Mouse (Mus musculus) midbrain, embryonic 11.5 days (tissue): ENCODE measurements at regions not wholly inside any gene's neighbourhood (a gene's known extent, or its start where the extent isn't known, plus 50 kb on each side); places are given as distances from the start of the nearest gene placed in this dataset.

Experiments used
- ATAC-seq: fragments of 200-750 bp; cut with Nextera tagmentation; 2 replicates; pipeline ENCODE4 v1.8.0; 2017; ENCODE audit warnings: moderate TSS enrichment, moderate library complexity; ENCODE audit not compliant: low FRiP score
- DNase-seq: peaks from one replicate; pipeline ENCODE4 v3.0.0; 2015; ENCODE audit warnings: low spot score; ENCODE audit errors: missing footprints
- H3K27ac ChIP-seq: fragments of 300-500 bp; sonication (generic); 2 replicates; pipeline ENCODE4 v1.5.1; 2014; ENCODE audit warnings: low read depth, low read length
- H3K27me3 ChIP-seq: fragments of 300-500 bp; sonication (generic); 2 replicates; pipeline ENCODE4 v1.6.1; 2014; ENCODE audit warnings: mild to moderate bottlenecking, low read length, moderate library complexity, mixed read lengths; ENCODE audit not compliant: control insufficient read depth, insufficient read depth
- H3K36me3 ChIP-seq: fragments of 300-500 bp; sonication (generic); 2 replicates; pipeline ENCODE4 v1.6.1; 2014; ENCODE audit warnings: mild to moderate bottlenecking, low read length, moderate library complexity, mixed read lengths; ENCODE audit not compliant: control insufficient read depth, insufficient read depth
- H3K4me1 ChIP-seq: fragments of 300-500 bp; sonication (generic); 2 replicates; pipeline ENCODE4 v1.6.1; 2014; ENCODE audit warnings: low read length; ENCODE audit not compliant: control insufficient read depth, insufficient read depth
- H3K4me2 ChIP-seq: fragments of 300-500 bp; sonication (generic); 2 replicates; pipeline ENCODE4 v1.6.1; 2014; ENCODE audit warnings: mild to moderate bottlenecking, moderate library complexity
- H3K4me3 ChIP-seq: fragments of 300-500 bp; sonication (generic); 2 replicates; pipeline ENCODE4 v1.5.1; 2014; ENCODE audit warnings: low read depth, low read length
- H3K9ac ChIP-seq: fragments of 300-500 bp; sonication (generic); 2 replicates; pipeline ENCODE4 v1.6.1; 2014; ENCODE audit warnings: low read length
- H3K9me3 ChIP-seq: fragments of 300-500 bp; sonication (generic); 2 replicates; pipeline ENCODE4 v1.6.1; 2016; ENCODE audit warnings: low read length; ENCODE audit not compliant: control insufficient read depth
- WGBS: fragments of 180-500 bp; shearing (Covaris S2); extraction: QIAGEN DNeasy Blood & Tissue Kit; methylation state at CpG from one replicate; pipeline ENCODE4 v1.1.7; 2014; 5-methylcytosine and 5-hydroxymethylcytosine counted together

- Histone ChIP-seq H3K27me3 (no peaks in the 10 kb centered on the region), H3K9me3 (no peaks in the 10 kb centered on the region), H3K4me3 (no peak overlapping the region), H3K27ac (no peak overlapping the region), H3K4me2 (no peak overlapping the region), H3K36me3 (no peaks in the 10 kb centered on the region), H3K4me1 (no peaks in the 10 kb centered on the region), H3K9ac (no peak overlapping the region)
- WGBS: 75% methylated on average over 3 of the region's 3 CpGs
- ATAC-seq (no peak), DNase-seq (no peak)
Measured at GRCm38 (mm10) chr7:65772845-65773244, 81.9 kb downstream of the Tm2d3 start.

GRCm38 (mm10) chr7:65773948-65774347 is 83.0 kb downstream of the Tm2d3 start:
- Histone ChIP-seq H3K36me3 (no peaks in the 10 kb centered on the region), H3K27ac (no peak overlapping the region), H3K4me2 (no peak overlapping the region), H3K27me3 (no peaks in the 10 kb centered on the region), H3K4me3 (no peak overlapping the region), H3K9ac (no peak overlapping the region), H3K9me3 (no peaks in the 10 kb centered on the region), H3K4me1 (no peaks in the 10 kb centered on the region)
- ATAC-seq (no peak), DNase-seq (no peak)
- whole genome bisulfite sequencing: 61% methylated on average over 2 of the region's 2 CpGs

GRCm38 (mm10) chr7:65774388-65775015 is 83.5 kb downstream of the Tm2d3 start:
- DNase-seq (no peak), ATAC-seq (no peak)
- WGBS: 96% methylated on average over 11 of the region's 11 CpGs
- H3K27me3 ChIP-seq: no peaks in the 10 kb centered on the region
- H3K9me3 ChIP-seq: no peaks in the 10 kb centered on the region
- H3K4me1 ChIP-seq: no peaks in the 10 kb centered on the region
- H3K27ac ChIP-seq: no peak overlapping the region
- no peak overlapping the region for H3K9ac ChIP-seq
- H3K4me3 ChIP-seq: no peak overlapping the region
- no peak overlapping the region for H3K4me2 ChIP-seq
- H3K36me3 ChIP-seq: no peaks in the 10 kb centered on the region

GRCm38 (mm10) chr7:65775016-65775415 is 84.0 kb downstream of the Tm2d3 start:
- Histone ChIP-seq H3K4me1 (no peaks in the 10 kb centered on the region), H3K36me3 (no peaks in the 10 kb centered on the region), H3K27ac (no peak overlapping the region), H3K4me2 (no peak overlapping the region), H3K9ac (no peak overlapping the region), H3K9me3 (no peaks in the 10 kb centered on the region), H3K4me3 (no peak overlapping the region), H3K27me3 (no peaks in the 10 kb centered on the region)
- no peak for DNase-seq
- ATAC-seq: no peak
- 90% methylated on average over 3 of the region's 3 CpGs for WGBS

GRCm38 (mm10) chr7:65779716-65780372 is 81.7 kb upstream of the Pcsk6 start:
- 84% methylated on average over 14 of the region's 14 CpGs for WGBS
- Histone ChIP-seq H3K27ac (no peak overlapping the region), H3K4me3 (no peak overlapping the region), H3K27me3 (no peaks in the 10 kb centered on the region), H3K36me3 (no peaks in the 10 kb centered on the region), H3K9me3 (no peaks in the 10 kb centered on the region), H3K4me2 (no peak overlapping the region), H3K4me1 (no peaks in the 10 kb centered on the region), H3K9ac (no peak overlapping the region)
- DNase-seq: peak; percentile 6
- no peak for ATAC-seq

GRCm38 (mm10) chr7:65780578-65781370 is 80.8 kb upstream of the Pcsk6 start:
- DNase-seq (no peak), ATAC-seq (no peak)

GRCm38 (mm10) chr7:65782024-65782423 is 79.5 kb upstream of the Pcsk6 start:
- H3K4me3 ChIP-seq: no peak overlapping the region
- no peak overlapping the region for H3K4me2 ChIP-seq
- H3K36me3 ChIP-seq: no peaks in the 10 kb centered on the region
- ATAC-seq: no peak
- H3K27ac ChIP-seq: no peak overlapping the region
- 87% methylated on average over 7 of the region's 7 CpGs for WGBS
- H3K9ac ChIP-seq: no peak overlapping the region
- no peaks in the 10 kb centered on the region for H3K27me3 ChIP-seq
- H3K4me1 ChIP-seq: peaks cover 3% of the 10 kb centered on the region; the same call in 1 of the 2 replicates
- no peaks in the 10 kb centered on the region for H3K9me3 ChIP-seq
- no peak for DNase-seq

More at GRCm38 (mm10) chr7:65780578-65781370, 80.8 kb upstream of the Pcsk6 start:
- H3K27me3 ChIP-seq: no peaks in the 10 kb centered on the region
- no peak overlapping the region for H3K27ac ChIP-seq
- H3K36me3 ChIP-seq: no peaks in the 10 kb centered on the region
- H3K4me2 ChIP-seq: no peak overlapping the region
- H3K9ac ChIP-seq: no peak overlapping the region
- no peaks in the 10 kb centered on the region for H3K4me1 ChIP-seq
- 69% methylated on average over 9 of the region's 9 CpGs for WGBS
- no peak overlapping the region for H3K4me3 ChIP-seq
- no peaks in the 10 kb centered on the region for H3K9me3 ChIP-seq

GRCm38 (mm10) chr7:65783773-65784172 is 77.8 kb upstream of the Pcsk6 start:
- ATAC-seq (no peak), DNase-seq (no peak)
- H3K27ac ChIP-seq: no peak overlapping the region
- no peaks in the 10 kb centered on the region for H3K9me3 ChIP-seq
- H3K27me3 ChIP-seq: no peaks in the 10 kb centered on the region
- H3K9ac ChIP-seq: no peak overlapping the region
- WGBS: 54% methylated on average over 4 of the region's 4 CpGs
- peaks cover 3% of the 10 kb centered on the region; the same call in 1 of the 2 replicates for H3K4me1 ChIP-seq
- no peak overlapping the region for H3K4me3 ChIP-seq
- no peak overlapping the region for H3K4me2 ChIP-seq
- no peaks in the 10 kb centered on the region for H3K36me3 ChIP-seq

- Histone ChIP-seq H3K9me3 (no peaks in the 10 kb centered on the region), H3K4me2 (no peak overlapping the region), H3K27ac (no peak overlapping the region), H3K9ac (no peak overlapping the region), H3K4me3 (no peak overlapping the region), H3K36me3 (no peaks in the 10 kb centered on the region), H3K4me1 (peaks cover 3% of the 10 kb centered on the region; the same call in 1 of the 2 replicates), H3K27me3 (no peaks in the 10 kb centered on the region)
- ATAC-seq (no peak), DNase-seq (peak; percentile 79)
- WGBS: 19% methylated on average over 2 of the region's 2 CpGs
Measured at GRCm38 (mm10) chr7:65786916-65787315, 74.6 kb upstream of the Pcsk6 start.
